Mouse (Mus musculus) lung, postnatal 14 days (tissue): Measurements from ENCODE around the gene Pnliprp1.
A peak's percentile ranks its signal among the peaks of the same experiment; 100 is the strongest.

Source experiments
- DNase-seq: peaks from one replicate; pipeline ENCODE4 v3.0.0; 2021

Gene Pnliprp1

DNA sequence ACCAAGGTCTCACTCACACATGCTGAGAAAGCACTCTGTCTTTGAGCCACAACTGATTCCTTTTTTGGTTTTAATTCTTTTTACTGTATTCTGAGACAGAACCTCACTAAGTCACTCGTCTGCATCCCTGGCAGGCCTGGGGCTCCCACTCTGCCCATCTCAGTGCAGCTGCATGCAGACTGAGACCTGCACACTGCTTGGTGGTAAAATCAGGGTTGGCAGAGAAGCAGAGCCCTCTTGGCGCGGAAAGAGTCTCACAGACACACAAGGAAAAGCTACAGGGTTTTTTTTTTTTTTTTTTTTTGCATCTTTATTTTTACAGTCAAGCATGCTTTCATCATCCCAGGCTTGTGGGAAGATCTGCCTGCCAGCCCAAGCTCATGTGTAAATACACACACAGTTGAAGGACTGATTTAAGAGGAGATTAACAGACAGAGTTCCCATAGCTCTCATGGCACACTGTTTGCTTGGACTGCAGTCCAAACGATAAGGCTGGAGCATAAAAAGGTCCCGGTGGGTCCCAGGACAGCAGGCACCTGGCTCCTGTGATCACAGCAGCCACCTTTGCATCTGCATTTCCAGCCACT is at the start of gene Pnliprp1:
Gene Pnliprp1 (plus strand): TSS at position 443 of the 587 bp plus-strand sequence.
- no peak for DNase-seq

DNA sequence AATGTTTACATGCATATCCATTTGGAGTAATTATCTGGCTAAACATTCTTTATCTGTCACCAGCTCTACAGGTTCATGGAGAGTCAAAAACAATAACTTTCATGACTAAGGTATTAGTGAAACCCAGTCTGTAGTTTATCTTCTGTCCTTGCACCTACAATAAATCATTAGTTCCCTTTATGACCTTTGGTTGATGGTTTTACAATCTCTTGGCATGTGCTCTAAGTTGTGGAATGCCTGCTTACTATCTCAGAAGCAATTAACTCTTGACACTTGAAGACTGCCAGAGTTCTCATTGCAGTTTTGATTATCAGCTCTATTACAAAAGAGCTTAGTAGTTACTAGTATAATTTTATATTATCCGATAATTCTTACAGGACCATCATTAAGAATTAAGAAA is 39.8 kb upstream of the Pnliprp1 start:
- no peak for DNase-seq

DNA sequence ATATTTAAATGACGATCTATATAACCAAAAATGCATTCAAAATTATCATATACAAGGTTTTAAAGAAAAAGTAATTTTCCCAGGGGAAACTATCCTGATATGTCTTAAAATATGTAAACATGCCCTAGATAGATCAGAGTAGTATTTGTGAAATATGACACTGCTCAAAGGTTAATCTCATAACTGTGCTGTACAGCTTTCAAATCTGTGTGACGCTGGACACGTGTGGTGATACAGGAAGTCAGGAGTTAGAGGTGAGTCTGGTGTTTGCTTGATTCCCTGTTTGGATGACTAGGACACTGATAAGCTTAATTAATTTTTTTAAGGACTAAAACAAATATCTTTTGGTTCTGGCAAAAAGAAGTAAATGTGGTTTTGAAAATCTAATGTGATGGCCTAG is 33.4 kb upstream of the Pnliprp1 start:
- DNase-seq = no peak

DNA sequence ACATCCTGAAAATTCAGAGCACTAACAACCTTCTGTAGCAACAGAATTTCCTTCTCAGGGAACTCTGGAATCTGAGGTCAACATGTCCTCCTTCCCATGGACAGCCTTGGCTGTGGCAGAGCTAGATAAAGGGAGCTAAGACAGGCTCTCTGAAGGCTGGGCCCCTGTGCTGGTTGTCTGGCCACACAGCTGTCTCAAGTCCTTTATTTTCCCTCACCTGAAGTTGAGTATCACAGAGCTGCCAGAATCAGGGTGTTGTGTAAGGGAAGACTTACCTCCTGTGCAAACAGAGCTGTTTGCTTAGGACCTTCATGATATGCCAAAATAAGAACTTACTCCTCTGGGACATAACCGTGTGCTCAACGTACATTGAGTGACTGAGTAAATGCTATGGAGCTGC is 32.5 kb upstream of the Pnliprp1 start:
- no peak for DNase-seq

DNA sequence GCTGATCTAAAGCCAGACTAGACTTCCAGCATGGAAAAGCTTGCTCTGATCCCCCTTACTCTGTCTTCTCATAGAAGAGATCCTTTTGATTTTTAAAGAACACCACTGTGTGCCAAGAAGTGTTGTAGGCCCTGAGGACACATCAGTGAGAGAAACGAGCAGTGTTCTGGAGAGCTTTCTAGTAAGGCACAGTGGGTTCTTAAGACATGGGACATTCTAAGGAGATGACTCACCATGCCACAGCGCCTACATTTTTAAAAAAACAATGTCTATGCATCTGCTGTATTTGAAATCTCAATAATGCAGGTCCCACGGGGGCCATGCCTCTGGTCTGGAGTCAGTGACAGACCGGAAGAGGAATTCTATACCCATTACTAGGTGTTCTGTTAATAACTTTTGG is 24.1 kb upstream of the Pnliprp1 start:
- no peak for DNase-seq

DNA sequence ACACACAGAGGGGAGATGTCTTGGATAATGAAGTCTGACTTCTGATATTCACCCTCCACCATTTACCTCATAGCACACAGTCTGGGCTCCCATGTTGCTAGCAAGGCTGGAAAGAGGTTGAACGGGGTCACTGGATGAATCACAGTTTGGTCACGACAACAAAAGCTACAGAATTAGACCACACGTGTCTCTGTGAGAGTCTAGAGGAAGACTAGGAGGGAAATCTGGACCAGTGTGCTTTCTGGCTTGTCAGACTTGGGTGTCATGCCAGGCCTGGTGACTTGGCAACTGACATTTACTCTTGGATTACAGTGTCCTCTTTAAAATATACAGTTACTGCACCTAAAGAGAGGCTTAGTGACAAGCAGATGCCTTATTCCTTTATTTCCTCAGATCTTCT is 20.1 kb upstream of the Pnliprp1 start:
- no peak for DNase-seq

DNA sequence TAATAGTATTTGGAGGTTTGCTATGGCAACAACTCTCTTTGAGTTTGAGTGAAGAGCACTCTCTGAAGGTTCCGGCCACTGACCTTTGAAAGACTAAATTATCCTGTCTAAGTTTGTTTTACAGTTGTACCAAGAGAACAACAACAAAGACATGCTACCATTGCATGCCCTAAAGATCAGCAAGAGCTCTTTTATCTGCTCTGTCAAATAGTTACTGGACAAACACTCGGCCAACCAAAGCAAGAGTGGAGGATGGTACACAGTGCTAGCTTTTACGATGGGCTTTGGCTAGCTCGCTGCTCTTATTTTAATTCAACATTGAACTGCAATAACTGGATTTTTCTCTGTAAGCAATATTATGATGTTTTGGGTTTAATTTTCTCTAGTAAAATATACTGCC is 10.8 kb upstream of the Pnliprp1 start:
- DNase-seq = no peak

DNA sequence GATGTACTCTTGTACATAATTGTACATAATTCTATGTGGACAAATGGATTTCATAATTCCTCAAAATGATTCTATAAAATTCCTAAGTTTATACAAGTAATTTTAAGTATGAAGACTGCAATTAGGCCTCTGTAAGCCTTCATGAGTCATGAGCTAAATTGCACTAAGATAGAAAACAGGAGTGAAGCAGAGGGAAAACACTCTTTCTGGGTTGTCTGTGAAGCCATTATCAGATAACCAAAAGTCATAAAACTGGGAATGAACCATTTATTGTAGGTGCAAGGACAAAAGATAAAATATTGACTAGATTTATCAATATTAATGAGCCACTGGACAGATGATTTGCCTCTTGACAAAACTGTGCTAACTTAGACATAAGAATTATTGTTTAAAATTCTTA is 8.2 kb upstream of the Pnliprp1 start:
- DNase-seq = no peak

DNA sequence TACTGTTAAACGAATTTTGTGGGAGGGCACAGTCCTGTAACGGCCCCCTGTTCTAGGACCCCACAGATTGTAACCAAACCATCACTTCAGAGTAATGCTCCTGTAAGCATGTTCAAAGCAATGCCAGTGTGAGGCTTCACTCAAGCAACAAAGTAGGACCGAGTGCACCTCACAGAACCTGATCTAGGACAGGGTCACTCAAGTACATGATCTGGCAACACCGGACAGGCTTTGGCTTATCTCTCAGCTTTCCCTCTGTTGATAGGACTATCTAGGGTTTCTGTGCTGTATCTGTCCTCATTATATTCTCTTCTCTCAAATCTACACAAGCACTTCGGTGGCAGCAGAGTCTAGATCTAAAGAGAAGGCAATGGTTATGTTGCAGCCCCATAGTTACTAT is 2.1 kb upstream of the Pnliprp1 start:
- no peak for DNase-seq

DNA sequence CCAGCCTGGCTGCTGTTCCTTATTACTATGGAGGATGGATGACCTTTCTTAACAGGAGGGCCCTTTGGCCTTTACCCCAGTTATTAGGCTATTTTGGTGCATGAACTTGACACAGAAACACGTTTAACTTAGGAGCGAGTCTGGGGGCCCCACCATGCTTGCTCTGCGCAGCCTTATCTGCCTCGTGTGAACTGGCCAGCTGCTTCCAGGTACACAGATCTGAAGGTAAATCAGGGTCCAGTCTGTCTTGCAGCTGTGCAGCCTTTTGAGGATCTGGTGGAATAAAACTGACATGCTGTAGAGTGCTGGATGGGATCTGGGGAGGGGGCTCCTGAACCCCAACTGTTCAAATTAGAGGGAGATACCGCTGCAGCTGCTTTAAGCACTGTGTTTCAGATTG is 931 bp upstream of the Pnliprp1 start:
- DNase-seq = no peak

DNA sequence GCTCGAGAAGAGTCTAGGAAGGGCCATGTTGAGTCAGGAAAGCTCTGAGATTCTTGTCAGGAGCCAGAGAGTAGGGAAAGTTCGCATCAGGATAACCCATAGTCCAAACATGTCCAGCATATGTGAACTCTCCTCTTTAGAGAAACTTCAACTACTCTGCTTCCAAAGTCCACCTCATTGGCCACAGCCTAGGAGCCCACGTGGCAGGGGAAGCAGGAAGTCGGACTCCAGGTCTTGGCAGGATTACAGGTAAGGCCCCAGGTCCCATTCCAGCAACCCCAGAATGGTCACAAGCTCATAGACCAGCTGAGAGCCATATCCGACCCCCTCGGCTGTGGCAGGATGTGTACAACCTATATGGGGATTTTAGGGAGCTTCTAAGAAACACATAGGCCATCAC is 4.5 kb downstream of the Pnliprp1 start:
- no peak for DNase-seq

DNA sequence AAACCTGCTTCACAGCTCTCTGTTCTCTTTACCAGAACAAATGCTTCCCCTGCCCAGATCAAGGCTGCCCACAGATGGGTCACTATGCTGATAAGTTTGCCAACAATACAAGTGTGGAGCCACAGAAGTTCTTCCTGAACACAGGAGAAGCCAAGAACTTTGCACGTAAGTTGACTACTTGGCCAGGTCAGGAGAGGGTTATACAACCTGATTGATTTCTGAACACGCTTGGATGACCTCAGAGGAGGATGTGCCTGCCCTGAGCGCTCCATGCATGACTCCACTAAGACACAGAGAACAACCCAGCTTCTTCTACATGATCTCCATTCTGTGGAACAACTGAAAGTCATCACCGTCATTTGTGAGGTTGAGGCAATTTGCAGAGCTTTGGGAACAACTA is 9.4 kb downstream of the Pnliprp1 start:
- no peak for DNase-seq

DNA sequence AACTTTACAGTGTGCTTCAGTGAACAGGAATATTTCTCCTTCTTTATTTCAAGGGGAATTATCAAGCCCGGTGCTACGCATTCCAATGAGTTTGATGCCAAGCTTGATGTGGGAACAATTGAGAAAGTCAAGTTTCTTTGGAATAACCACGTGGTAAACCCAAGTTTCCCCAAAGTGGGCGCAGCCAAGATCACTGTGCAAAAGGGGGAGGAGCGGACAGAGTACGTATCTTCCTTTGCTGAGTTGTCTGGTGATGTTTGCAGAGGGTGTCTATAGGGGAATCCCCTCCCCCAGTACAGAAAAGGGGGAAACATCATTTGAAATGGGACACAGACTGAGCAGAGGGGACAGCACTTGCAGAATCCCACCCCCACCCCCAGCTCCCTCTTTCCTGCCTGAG is 12.3 kb downstream of the Pnliprp1 start:
- DNase-seq = no peak

DNA sequence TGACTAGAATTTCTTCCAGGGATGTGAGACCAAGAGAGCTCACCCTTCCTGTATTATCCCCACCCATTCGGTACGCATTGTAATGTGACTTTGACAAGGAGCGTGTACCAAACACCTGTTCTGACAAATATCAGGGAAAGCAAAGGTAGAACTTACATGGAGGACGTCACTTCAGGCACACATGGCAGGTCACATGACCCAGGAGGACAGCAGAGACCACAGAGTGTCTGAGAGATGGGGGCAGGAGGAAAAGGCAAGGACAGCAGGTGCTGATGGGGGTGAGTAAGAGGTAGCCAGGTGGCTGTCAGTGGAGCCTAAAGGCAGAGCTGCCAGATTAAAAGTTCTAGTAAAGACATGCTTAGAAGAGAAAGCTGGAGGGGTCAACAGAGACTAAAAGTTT is 14.0 kb downstream of the Pnliprp1 start:
- no peak for DNase-seq

DNA sequence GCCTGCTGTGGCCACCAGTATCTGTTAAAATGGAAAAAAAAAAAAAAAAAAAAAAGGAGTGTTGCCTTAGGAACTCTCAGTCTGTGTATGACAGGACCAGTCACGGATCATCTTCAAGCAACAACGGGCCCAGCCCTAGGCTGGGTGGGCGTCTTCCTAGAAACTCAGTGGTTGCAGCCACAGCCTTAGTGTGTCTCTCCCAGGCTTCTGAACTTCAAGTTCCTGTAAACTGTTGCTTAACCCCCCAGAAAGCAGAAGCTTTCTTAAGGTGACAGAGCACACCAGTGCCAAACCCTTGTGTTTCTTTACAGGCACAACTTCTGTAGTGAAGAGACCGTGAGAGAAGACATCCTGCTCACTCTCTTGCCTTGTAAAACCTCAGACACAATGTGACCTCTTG is 15.0 kb downstream of the Pnliprp1 start:
- DNase-seq = no peak

DNA sequence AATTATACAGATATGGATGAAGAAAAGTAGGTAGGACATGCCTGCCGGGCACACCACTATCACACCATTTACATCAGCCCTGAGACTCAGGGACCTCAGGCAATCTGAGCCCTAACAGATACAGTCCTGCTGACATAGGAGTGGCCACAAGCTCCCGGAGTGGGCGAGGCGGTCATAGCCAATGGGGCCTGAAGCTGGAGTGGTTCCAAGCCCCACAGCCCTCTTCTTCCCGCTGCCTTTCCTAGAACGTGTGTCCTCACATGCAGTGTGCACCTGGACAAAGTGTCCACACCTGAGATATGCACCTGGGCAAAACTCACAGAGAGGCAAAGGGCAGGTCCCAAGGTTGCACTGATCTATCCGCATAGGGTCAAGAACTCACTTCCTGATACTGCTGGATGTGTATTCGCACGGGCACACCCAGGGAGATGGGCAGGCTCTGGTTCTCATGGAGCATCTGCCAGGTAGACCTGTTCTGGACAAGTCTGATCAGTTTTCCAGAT is 18.9 kb downstream of the Pnliprp1 start:
- no peak for DNase-seq

DNA sequence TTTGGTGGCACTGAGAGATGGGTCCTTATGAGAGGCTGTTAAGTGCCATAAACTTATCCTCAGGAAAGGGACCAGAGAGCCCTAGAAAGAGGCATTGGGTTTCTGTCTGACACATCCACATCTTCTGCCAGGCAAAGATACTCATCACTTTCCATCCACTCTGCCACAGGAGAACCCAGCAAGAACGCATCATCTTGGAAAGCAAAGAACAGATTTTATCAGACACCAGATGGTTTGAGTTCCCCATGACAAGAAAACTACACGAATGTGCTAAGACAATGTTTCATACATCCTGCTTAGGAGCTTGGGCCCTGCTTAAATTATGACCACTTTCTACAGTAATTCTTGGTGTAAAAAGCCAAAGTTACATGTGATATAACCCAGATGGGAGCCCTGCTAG is 22.1 kb downstream of the Pnliprp1 start:
- no peak for DNase-seq

DNA sequence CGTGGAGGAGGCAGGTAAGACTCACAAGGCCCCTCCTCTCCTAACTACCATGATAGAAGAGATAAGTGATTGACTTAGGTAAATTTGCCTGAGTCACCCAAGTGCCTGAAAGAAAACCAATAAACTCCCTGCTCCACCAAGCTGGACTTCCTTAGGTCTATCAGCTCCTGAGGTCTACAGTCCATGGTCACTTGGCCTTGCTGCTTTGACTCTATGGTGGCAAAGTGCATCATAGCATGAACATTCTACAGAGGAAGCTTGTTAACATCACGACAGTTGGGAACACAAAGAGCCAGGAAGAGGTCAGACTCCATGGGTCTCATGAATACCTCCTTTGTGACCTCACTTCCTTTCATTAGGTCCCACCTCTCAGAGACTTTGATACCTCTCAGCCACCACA is 22.8 kb downstream of the Pnliprp1 start:
- DNase-seq = no peak

DNA sequence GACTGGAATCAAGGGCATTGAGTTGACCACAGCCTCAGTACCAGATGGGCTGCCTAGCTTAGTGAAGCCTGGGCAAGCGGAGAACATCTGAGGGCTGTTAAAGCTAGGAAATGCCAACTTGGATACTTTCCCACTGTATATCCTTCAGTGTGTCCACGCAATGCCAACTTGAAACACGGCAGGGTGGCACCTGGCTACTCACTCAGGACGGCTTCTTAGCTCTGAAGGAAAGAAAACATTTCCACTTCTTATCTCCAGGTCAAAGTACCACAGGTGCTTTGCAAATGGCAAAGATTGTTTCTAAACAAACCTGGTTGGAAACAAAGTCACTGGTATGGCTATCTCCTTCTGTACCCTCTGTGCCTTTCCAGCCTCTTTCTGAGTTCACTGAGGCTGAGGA is 30.2 kb downstream of the Pnliprp1 start:
- no peak for DNase-seq

DNA sequence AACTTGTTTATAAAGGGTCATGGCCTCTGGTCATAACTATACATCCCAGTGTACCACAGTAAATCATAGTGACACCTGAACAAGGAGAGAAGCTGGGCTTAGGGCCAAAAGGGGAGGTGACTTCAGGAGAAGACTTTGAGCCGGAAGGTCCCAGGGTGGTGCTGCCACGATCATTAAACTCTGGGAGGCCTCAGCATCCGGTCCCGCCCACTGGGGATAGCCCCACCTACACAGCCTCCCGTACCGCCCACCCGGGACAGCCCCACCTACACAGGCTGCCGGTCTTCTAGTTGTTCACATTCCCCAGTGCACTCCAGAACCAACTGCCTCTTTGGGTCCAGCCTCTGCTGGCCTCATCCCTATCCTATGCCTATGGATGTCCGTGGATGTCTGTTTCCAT is 30.7 kb downstream of the Pnliprp1 start, which contains the start of gene Pnliprp2:
Gene Pnliprp2 (plus strand): TSS at position 297 of the 400 bp plus-strand sequence.
- peak; percentile 17 for DNase-seq

DNA sequence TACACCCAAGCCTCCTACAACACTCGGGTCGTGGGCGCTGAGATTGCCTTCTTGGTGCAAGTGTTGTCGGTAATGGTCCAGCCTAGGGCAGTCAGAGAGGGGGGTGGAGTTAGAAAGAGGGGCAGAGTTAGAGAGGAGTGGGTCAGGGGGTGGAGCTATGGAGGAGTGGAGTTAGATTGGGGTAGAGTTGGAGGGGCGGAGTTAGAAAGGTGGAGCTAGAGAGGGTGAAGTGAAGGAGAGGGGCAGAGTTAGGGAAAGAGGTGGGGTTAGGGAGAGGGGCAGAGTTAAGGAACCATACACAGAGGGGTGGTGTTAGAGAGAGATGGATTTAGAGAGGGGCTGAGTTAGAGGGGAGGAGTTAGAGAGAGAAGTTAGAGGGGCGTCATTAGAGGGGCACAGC is 33.6 kb downstream of the Pnliprp1 start:
- no peak for DNase-seq

DNA sequence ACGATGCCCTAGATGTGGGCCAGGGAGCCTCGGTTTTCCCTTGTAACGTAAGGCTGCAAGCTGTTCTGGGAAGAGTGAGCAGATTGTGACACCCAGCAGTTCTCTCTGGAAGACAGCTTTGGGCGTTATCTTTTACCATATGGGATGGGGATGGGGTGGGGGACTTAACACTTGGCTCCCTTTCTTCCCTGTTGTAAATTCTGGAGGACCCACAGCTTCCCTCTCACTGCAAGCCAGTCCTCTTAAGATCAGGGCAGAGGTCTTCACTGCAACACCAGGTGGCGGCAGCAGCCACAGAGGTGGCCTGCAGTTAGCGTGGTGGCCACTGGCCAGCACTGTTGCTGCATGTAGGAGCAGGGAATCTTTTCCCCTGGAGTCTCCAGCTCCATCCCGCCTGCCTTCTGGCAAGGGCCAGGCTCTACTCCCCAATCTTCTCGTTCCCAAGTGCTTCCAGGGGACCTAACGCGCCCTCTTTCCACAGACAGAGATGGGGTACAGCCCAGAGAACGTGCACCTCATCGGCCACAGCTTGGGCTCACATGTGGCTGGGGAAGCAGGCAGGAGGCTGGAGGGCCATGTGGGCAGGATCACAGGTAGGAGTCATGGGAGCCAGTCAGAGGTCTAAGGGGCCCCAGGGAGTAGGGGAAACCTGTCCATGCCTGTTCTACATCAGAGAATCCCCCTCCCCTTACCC is 34.3 kb downstream of the Pnliprp1 start:
- peak; percentile 29 for DNase-seq

DNA sequence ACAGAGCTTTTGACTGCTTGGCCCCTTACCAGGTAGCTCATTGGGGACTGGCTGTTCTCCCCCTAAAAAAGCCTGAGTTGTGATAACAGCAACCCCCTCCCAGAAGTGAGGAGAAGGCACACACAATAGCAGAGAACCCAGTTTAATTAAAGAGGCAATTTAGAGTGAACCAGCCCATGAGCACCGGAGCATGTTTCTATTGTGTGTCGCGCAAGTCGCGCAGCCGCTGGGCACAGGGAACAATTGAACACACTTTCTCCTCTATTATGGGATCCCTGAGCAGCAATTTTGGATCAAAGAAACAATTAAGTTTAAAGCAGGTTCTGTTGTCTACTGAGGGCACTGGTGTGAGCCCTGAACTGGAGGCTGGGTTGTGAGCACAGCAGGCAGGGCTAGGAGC is 38.6 kb downstream of the Pnliprp1 start:
- DNase-seq = no peak

DNA sequence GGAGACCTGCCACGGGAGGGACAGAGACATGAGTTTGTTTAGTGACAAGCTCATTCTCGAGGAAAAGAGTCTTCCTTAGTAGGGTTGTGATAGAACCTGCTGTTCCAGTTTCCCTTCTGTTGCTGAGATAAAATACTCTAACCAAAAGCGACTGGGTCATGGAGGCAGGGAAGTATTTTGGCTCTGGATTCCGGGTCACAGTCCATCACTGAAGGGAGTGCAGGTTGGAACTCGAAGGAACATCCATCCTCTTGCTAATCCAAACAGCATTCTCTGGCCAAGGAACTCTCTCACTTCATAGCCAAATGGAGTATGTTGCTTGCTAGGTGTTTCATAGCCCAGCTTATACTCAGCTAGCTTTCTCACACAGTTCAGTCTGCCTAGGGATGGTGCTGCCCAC is 47.8 kb downstream of the Pnliprp1 start:
- DNase-seq = no peak

DNA sequence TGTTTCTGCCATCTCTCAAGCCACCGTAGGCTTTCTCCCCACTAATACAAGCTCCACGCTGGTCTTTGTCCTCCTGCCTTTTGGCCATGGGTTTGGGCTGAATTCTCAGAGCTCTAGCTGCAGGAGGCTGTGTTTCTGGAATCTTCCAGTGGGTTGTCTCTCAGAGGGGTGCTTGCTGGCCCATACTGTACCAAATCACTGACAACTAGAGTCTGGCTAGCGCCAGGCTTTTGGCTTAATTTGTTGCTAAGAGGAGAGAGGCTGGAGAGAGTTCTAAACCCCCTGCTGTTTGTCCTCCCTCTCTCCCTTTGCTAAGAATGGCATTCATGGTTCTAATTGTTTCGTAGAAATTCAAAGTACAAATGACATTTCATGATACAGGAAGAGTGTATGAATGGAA is 52.9 kb downstream of the Pnliprp1 start:
- no peak for DNase-seq
